Mouse (Mus musculus) heart, adult 2 months (tissue): Measurements from ENCODE around the gene Birc6.

Experiments used
- CTCF ChIP-seq: fragments of 200-600 bp; IDR thresholded peaks from 2 replicates; pipeline ENCODE4 v1.8.1; 2022; ENCODE audit warnings: antibody characterized with exemption, mild to moderate bottlenecking, moderate library complexity
- EP300 ChIP-seq: fragments of 200-500 bp; IDR thresholded peaks from 2 replicates; pipeline ENCODE4 v1.6.1; 2011; ENCODE audit warnings: low read depth, low read length, control low read depth; ENCODE audit not compliant: insufficient read depth
- POLR2A ChIP-seq: fragments of 200-500 bp; IDR thresholded peaks from 2 replicates; pipeline ENCODE4 v1.6.1; 2011; ENCODE audit warnings: mild to moderate bottlenecking, low read depth, low read length, control low read depth; ENCODE audit not compliant: insufficient read depth

- TF ChIP-seq CTCF: no peak
- no peak for TF ChIP-seq POLR2A
- no peak for TF ChIP-seq EP300
Observed at GRCm38 (mm10) chr17:74480361-74481069, 47.6 kb upstream of the Birc6 start.
